Mouse (Mus musculus) MEL (cell line): ENCODE measurements around the gene Zmym6. TPM values are rescaled to one million over a fixed set of nuclear protein-coding genes. Genes with fewer than 3 reads are reported as not detected.

Source experiments
- DNase-seq: peaks from one replicate; pipeline ENCODE4 v3.0.0; 2011; ENCODE audit warnings: low read depth, low spot score
- H3K27ac ChIP-seq: 2 replicates; pipeline ENCODE4 v1.5.1; 2012; ENCODE audit warnings: low read depth, mild to moderate bottlenecking, control low read depth, low read length, moderate library complexity; ENCODE audit not compliant: control insufficient read depth
- H3K27me3 ChIP-seq, 2 experiments: fragments of 150-350 bp in 1 of 2; sonication (generic) in 1 of 2; 2 replicates each; pipeline ENCODE4 v1.6.1; 2012; ENCODE audit warnings: low read length in 2 of 2, mild to moderate bottlenecking in 2 of 2, improper control_type of control experiment in 1 of 2, moderate library complexity in 1 of 2; ENCODE audit not compliant: insufficient read depth in 2 of 2, control insufficient read depth in 1 of 2
- H3K36me3 ChIP-seq, 2 experiments: 2 replicates each; pipeline ENCODE4 v1.6.1; 2012 to 2014; ENCODE audit warnings: low read length in 2 of 2, improper control_type of control experiment in 1 of 2, inconsistent platforms in 1 of 2, mild to moderate bottlenecking in 1 of 2; ENCODE audit not compliant: insufficient read depth in 2 of 2, control insufficient read depth in 1 of 2
- H3K4me1 ChIP-seq, 2 experiments: fragments of 150-350 bp in 1 of 2; sonication (generic) in 1 of 2; 2 replicates each; pipeline ENCODE4 v1.6.1; 2012; ENCODE audit warnings: low read length in 2 of 2, improper control_type of control experiment in 1 of 2, mild to moderate bottlenecking in 1 of 2; ENCODE audit not compliant: insufficient read depth in 2 of 2, control insufficient read depth in 1 of 2
- H3K4me3 ChIP-seq, 2 experiments: fragments of 150-350 bp in 1 of 2; sonication (generic) in 1 of 2; 2 replicates each; pipeline ENCODE4 v1.5.1; 2012; ENCODE audit warnings: low read depth in 2 of 2, low read length in 2 of 2, mild to moderate bottlenecking in 2 of 2, moderate library complexity in 2 of 2, control low read depth in 1 of 2, improper control_type of control experiment in 1 of 2; ENCODE audit not compliant: control insufficient read depth in 1 of 2, insufficient read depth in 1 of 2
- H3K79me2 ChIP-seq: 2 replicates; pipeline ENCODE4 v1.6.1; 2012; ENCODE audit warnings: mild to moderate bottlenecking, low read length, moderate library complexity; ENCODE audit not compliant: control insufficient read depth, poor library complexity, insufficient read depth
- H3K9ac ChIP-seq: 2 replicates; pipeline ENCODE4 v1.6.1; 2012; ENCODE audit warnings: low read depth, mild to moderate bottlenecking, control low read depth, low read length, moderate library complexity; ENCODE audit not compliant: control insufficient read depth, poor library complexity, severe bottlenecking
- H3K9me3 ChIP-seq: fragments of 150-350 bp; sonication (generic); replicated peaks from 2 replicates; pipeline ENCODE4 v1.6.1; 2012; ENCODE audit warnings: mild to moderate bottlenecking, low read length, improper control_type of control experiment, moderate library complexity; ENCODE audit not compliant: insufficient read depth
- BHLHE40 ChIP-seq: IDR thresholded peaks from 2 replicates; pipeline ENCODE4 v1.6.1; 2012; ENCODE audit warnings: low read depth, mild to moderate bottlenecking, inconsistent platforms, low read length, improper control_type of control experiment, borderline replicate concordance
- CHD1 ChIP-seq: IDR thresholded peaks from 2 replicates; pipeline ENCODE4 v1.6.1; 2012; ENCODE audit warnings: low read depth, mild to moderate bottlenecking, inconsistent platforms, low read length, improper control_type of control experiment
- CHD2 ChIP-seq: IDR thresholded peaks from 2 replicates; pipeline ENCODE4 v1.6.1; 2011; ENCODE audit warnings: low read length, improper control_type of control experiment
- CTCF ChIP-seq, 3 experiments: IDR thresholded peaks in 2 of 3; conservative IDR thresholded peaks in 1 of 3; 2 replicates each; pipeline ENCODE4 v1.5.1; 2011 to 2012; ENCODE audit warnings: low read length in 3 of 3, low read depth in 2 of 3, mild to moderate bottlenecking in 2 of 3, improper control_type of control experiment in 1 of 3, inconsistent platforms in 1 of 3, mixed read lengths in 1 of 3, moderate library complexity in 1 of 3; ENCODE audit not compliant: control insufficient read depth in 1 of 3, insufficient read depth in 1 of 3, poor library complexity in 1 of 3, severe bottlenecking in 1 of 3
- E2F4 ChIP-seq: IDR thresholded peaks from 2 replicates; pipeline ENCODE4 v1.6.1; 2011; ENCODE audit warnings: low read depth, low read length, improper control_type of control experiment, borderline replicate concordance
- ELF1 ChIP-seq: IDR thresholded peaks from 2 replicates; pipeline ENCODE4 v1.6.1; 2014; ENCODE audit warnings: low read depth, mild to moderate bottlenecking, inconsistent platforms, low read length, improper control_type of control experiment, moderate library complexity
- EP300 ChIP-seq, 2 experiments: IDR thresholded peaks; 2 replicates each; pipeline ENCODE4 v1.6.1; 2011; ENCODE audit warnings: improper control_type of control experiment in 2 of 2, low read length in 2 of 2, low read depth in 1 of 2, mild to moderate bottlenecking in 1 of 2
- GABPA ChIP-seq: IDR thresholded peaks from 2 replicates; pipeline ENCODE4 v1.6.1; 2012; ENCODE audit warnings: low read depth, mild to moderate bottlenecking, inconsistent platforms, low read length, improper control_type of control experiment, moderate library complexity
- HCFC1 ChIP-seq: IDR thresholded peaks from 2 replicates; pipeline ENCODE4 v1.6.1; 2012; ENCODE audit warnings: low read depth, mild to moderate bottlenecking, inconsistent platforms, low read length, improper control_type of control experiment, moderate library complexity
- JUND ChIP-seq: IDR thresholded peaks from 2 replicates; pipeline ENCODE4 v1.6.1; 2011; ENCODE audit warnings: low read depth, mild to moderate bottlenecking, improper control_type of control experiment, low read length
- MEF2A ChIP-seq: IDR thresholded peaks from 2 replicates; pipeline ENCODE4 v1.6.1; 2014; ENCODE audit warnings: low read depth, mild to moderate bottlenecking, inconsistent platforms, low read length, improper control_type of control experiment; ENCODE audit not compliant: poor library complexity, insufficient replicate concordance, severe bottlenecking; ENCODE audit errors: extremely low read depth
- MYB ChIP-seq: IDR thresholded peaks from 2 replicates; pipeline ENCODE4 v1.6.1; 2011; ENCODE audit warnings: mild to moderate bottlenecking, low read depth, low read length, improper control_type of control experiment
- NELFE ChIP-seq: IDR thresholded peaks from 2 replicates; pipeline ENCODE4 v1.6.1; 2011; ENCODE audit warnings: low read depth, low read length, improper control_type of control experiment
- POLR2AphosphoS2 ChIP-seq: IDR thresholded peaks from 2 replicates; pipeline ENCODE4 v1.6.1; 2011; ENCODE audit warnings: low read length, improper control_type of control experiment
- POLR2AphosphoS5 ChIP-seq: IDR thresholded peaks from 2 replicates; pipeline ENCODE4 v1.6.1; 2012; ENCODE audit warnings: low read depth, borderline replicate concordance, mild to moderate bottlenecking, inconsistent platforms, low read length, moderate library complexity, mixed read lengths
- RAD21 ChIP-seq: IDR thresholded peaks from 2 replicates; pipeline ENCODE4 v1.6.1; 2011; ENCODE audit warnings: mild to moderate bottlenecking, low read depth, low read length, improper control_type of control experiment
- RCOR1 ChIP-seq: IDR thresholded peaks from 2 replicates; pipeline ENCODE4 v1.6.1; 2012; ENCODE audit warnings: low read depth, mild to moderate bottlenecking, inconsistent platforms, low read length, improper control_type of control experiment
- SIN3A ChIP-seq: IDR thresholded peaks from 2 replicates; pipeline ENCODE4 v1.6.1; 2012; ENCODE audit warnings: low read length, improper control_type of control experiment, inconsistent platforms
- TAL1 ChIP-seq: IDR thresholded peaks from 2 replicates; pipeline ENCODE4 v1.6.1; 2012; ENCODE audit warnings: mild to moderate bottlenecking, inconsistent platforms, low read length, moderate library complexity, mixed read lengths
- TBP ChIP-seq: IDR thresholded peaks from 2 replicates; pipeline ENCODE4 v1.8.0; 2011; ENCODE audit warnings: low read depth, low read length, improper control_type of control experiment
- TCF12 ChIP-seq: IDR thresholded peaks from 2 replicates; pipeline ENCODE4 v1.6.1; 2014; ENCODE audit warnings: low read depth, mild to moderate bottlenecking, inconsistent platforms, low read length, improper control_type of control experiment, moderate library complexity
- USF1 ChIP-seq: IDR thresholded peaks from 2 replicates; pipeline ENCODE4 v1.6.1; 2014; ENCODE audit warnings: low read depth, mild to moderate bottlenecking, inconsistent platforms, low read length, improper control_type of control experiment, moderate library complexity
- USF2 ChIP-seq, 2 experiments: IDR thresholded peaks; 2 replicates each; pipeline ENCODE4 v1.6.1; 2011 to 2012; ENCODE audit warnings: improper control_type of control experiment in 2 of 2, low read length in 2 of 2, borderline replicate concordance in 1 of 2, inconsistent platforms in 1 of 2, low read depth in 1 of 2, mild to moderate bottlenecking in 1 of 2; ENCODE audit not compliant: insufficient read depth in 1 of 2
- ZMIZ1 ChIP-seq: IDR thresholded peaks from 2 replicates; pipeline ENCODE4 v1.6.1; 2012; ENCODE audit warnings: low read depth, mild to moderate bottlenecking, inconsistent platforms, low read length, improper control_type of control experiment, moderate library complexity
- polyA plus RNA-seq, 2 experiments: library from polyadenylated mRNA; stranded (reverse) in 1 of 2; unstranded in 1 of 2; fragments of >175 nt in 1 of 2; fragments of >200 nt in 1 of 2; gene quantifications; 2 replicates each; pipeline versions ENCODE4 v1.2.1 to v1.2.4; 2012; ENCODE audit warnings: low replicate concordance in 2 of 2, low read depth in 1 of 2; ENCODE audit not compliant: insufficient read length in 2 of 2, insufficient read depth in 1 of 2, missing spikeins in 1 of 2
- total RNA-seq: library from RNA; depleted of rRNA; stranded (reverse); fragments of 300-350 nt; gene quantifications from 2 replicates; pipeline ENCODE4 v1.2.3, GENCODE M21; 2012

Zmym6 gene
- total and polyA plus RNA-seq, 3 experiments = not detected

- TF ChIP-seq TBP = no peak
- no peak for TF ChIP-seq RAD21
- TF ChIP-seq BHLHE40 = no peak
- no peak for TF ChIP-seq HCFC1
- no peak for TF ChIP-seq SIN3A
- TF ChIP-seq CHD1 = no peak
- TF ChIP-seq TCF12 = no peak
- H3K79me2 ChIP-seq = no peaks in the 10 kb centered on the region
- no peak overlapping the region for H3K9ac ChIP-seq
- no peaks in the 10 kb centered on the region for H3K4me1 ChIP-seq
- H3K4me3 ChIP-seq = no peak overlapping the region
- no peak for DNase-seq
- no peaks in the 10 kb centered on the region for H3K27me3 ChIP-seq
- no peak overlapping the region for H3K27ac ChIP-seq
- H3K36me3 ChIP-seq = no peaks in the 10 kb centered on the region
- H3K9me3 ChIP-seq = no peaks in the 10 kb centered on the region
These were observed 94.2 kb downstream of the Zmym6 start for GRCm38 (mm10) chr4:127171341-127171905.

- no peak for DNase-seq
- Histone ChIP-seq H3K9ac (no peak overlapping the region), H3K27me3 (no peaks in the 10 kb centered on the region), H3K9me3 (no peaks in the 10 kb centered on the region), H3K27ac (no peak overlapping the region), H3K79me2 (no peaks in the 10 kb centered on the region), H3K4me3 (no peak overlapping the region), H3K4me1 (no peaks in the 10 kb centered on the region), H3K36me3 (no peaks in the 10 kb centered on the region)
- TF ChIP-seq RCOR1 = no peak
- no peak for TF ChIP-seq CHD2
- TF ChIP-seq ELF1 = no peak
- TF ChIP-seq GABPA = no peak
- no peak for TF ChIP-seq TAL1
- no peak for TF ChIP-seq ZMIZ1
- no peak for TF ChIP-seq MEF2A
- TF ChIP-seq POLR2AphosphoS2 = no peak
- no peak for TF ChIP-seq USF1
- TF ChIP-seq JUND = no peak
- no peak for TF ChIP-seq EP300 (IDR thresholded peaks at IDR 0.05; ENCODE audit: low read depth in 1 of 2, low read length in 2 of 2)
- TF ChIP-seq RAD21 = no peak
- no peak for TF ChIP-seq TBP
- no peak for TF ChIP-seq MYB
- no peak for TF ChIP-seq USF2 (IDR thresholded peaks at IDR 0.05; ENCODE audit: borderline replicate concordance in 1 of 2, insufficient read depth in 1 of 2, low read depth in 1 of 2, low read length in 2 of 2)
- TF ChIP-seq NELFE = no peak
- no peak for TF ChIP-seq POLR2AphosphoS5
- no peak for TF ChIP-seq CTCF (IDR thresholded peaks at IDR 0.05 in 2 of 3, conservative IDR thresholded peaks at IDR 0.05 in 1 of 3; ENCODE audit: control insufficient read depth in 1 of 3, insufficient read depth in 1 of 3, low read depth in 2 of 3, low read length in 3 of 3, poor library complexity in 1 of 3, severe bottlenecking in 1 of 3)
- TF ChIP-seq E2F4 = no peak
These were observed 94.9 kb downstream of the Zmym6 start for GRCm38 (mm10) chr4:127172119-127172518.
